Mouse (Mus musculus) adrenal gland (tissue): Measurements from ENCODE around the gene Akt2.
"Not testable (repeated sequence)": the region's sequence is repeated elsewhere in the genome, so short reads cannot be mapped to it uniquely, and the experiment has no call there.

ENCODE experiments used
- intact Hi-C: fragments of 180-260 bp; cut with DNase I; formaldehyde crosslinking; loops from one replicate; pipeline ENCODE4 v1.15.1; 2025

The Akt2 gene

DNA sequence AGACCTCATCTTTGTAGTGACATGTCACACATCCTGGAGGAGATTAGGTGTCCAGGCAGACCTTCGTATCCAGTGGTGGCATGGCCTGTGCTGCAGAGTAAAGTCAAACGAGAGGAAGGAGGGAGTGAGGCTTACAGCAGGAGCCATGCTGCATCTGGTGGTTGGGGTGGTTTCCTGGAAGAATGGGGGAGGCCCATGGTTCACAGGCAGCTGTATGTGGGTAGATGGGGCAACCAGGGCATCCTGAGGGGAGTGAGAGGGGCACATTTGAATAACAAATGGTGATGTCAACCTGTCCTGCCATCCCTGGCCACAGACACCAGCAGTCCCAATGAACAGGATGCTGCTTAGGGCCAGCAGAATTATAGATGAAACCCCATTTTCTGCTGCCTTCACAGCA, 18.3 kb downstream of the Akt2 start:
- intact Hi-C loops, result no loop called here

DNA sequence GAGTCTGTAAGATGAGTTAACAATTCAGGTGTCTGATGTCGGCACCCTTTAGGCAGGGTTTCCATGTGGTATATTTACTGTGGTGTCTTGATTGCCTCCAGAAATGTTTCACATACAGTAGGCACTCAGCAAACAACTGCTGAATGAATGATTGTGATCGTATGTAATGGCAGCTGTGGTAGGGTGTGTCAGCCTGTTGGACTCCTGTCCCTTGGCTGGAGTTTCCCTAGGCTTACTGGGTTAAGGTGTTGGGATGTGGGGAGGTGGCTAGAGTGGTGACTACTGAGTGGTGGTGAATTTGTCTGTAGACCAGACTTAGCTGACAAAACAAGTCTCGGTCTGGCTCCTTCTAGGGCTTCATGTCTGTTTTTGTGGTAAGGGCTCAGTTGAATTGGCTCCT, 19.0 kb downstream of the Akt2 start:
- intact Hi-C loops, result no loop called here

DNA sequence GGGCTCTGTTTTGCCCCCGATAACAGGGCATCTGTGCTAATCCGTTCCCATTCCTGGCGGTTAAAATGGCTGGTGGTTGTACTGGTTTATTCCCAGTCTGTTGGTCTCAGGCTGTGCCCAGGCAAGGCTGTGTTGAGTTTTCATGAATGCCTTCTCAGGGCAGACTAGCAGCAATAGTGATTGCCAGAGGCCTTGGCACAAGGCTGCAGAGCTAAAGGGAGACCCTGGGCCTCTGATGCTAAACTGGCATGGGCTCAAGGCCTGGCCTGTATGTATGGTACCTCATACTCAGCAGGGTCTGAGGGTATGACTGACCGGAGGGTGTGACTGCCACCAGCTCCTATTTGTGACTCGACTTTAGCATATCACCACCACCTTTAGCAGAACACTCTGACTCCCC, 19.5 kb downstream of the Akt2 start:
- intact Hi-C loops, result no loop called here

DNA sequence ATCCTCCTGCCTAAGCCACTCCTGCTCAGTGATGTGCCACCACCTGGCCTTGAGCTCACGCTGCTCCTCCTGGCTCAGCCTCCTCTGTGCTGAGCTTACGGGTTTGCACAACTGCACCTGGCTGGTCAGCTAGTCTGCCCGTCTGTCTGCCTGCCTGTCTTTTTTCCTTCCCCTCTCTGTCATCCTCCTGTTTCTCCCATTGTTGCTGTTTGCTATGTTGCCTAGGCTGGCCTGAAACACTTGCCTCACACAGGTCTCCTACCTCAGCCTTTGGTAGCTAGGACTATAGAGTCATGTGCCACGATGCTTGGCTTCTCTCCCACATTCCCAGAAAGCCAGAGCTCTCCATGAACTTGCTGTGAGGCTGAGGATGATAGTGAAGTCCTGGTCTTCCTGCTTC, 21.6 kb downstream of the Akt2 start:
- intact Hi-C loops, result no loop called here

DNA sequence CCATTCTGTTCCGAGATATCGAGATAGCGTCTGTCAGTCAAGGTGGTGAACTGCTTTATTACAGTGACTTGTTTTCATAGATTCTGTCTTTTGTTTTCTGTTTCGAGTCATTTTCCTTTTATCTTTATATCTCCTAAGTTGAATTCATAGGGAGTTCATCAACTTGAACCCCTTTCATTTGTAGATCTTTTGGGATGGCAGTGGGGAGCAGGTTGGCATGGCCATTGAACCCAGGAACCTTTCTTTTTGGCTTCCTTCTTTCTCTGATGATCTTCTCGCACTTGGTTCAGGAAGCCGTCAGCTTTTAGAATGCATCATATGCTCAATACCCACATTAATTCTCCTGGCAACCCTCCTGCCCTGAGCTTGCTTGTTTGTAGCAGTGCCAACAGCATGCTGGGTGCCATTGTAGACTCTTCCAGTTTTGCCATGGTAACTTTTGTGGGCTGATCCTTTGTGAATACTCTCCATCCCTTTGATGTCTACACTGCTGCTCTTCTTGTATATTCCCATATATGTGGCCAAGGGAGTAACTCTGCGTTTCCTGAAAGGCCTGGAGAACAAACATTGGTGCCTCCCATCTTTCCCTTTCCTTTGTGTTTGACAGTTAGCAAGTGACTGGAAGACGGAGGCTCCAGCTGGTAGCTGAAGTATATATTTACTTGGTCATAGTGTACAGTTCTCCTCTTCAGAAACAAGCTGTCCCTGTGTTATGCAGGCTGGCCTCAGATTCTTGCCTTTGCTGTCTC, 22.6 kb downstream of the Akt2 start:
- intact Hi-C loops, result no loop called here

DNA sequence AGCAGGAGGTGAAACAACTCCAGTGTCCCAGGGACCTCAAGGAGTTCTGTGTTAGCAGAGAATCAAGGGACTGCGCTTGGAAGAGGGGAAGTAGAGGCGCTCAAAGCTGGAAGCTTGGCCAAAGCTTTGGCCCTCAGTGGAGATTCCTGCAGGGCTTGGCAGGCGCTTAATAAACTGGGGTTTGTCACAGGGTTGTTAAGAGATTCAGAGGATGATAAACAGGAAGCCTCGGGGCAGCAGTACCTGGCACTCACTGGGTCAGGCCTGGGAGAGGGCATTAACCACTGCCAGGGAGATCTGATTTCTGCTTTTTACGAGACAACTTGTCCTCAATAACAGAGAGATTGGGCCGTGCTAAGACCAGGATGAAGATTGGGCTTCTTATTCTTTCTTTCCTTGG, 29.7 kb downstream of the Akt2 start:
- intact Hi-C loops, result no loop called here

DNA sequence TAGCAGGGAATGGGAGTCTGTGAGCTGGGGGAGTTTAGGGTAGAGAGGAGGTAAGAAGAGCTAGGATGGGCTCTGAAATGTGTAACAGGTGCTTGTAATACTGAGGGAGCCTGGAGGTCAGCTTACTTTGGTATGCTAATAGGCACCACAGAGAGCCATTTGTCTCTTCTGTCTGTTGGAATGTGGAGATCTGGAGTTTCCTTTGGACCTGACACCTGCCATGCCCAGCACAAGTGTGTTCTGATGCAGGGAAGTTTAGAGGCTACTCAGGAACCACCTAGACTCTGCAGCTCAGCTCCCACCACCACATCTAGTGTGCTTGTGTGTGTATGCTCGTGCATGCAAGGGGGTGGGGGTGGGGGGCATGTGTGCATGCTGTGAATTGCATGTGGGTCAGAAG, 30.9 kb downstream of the Akt2 start:
- intact Hi-C loops, result no loop called here

DNA sequence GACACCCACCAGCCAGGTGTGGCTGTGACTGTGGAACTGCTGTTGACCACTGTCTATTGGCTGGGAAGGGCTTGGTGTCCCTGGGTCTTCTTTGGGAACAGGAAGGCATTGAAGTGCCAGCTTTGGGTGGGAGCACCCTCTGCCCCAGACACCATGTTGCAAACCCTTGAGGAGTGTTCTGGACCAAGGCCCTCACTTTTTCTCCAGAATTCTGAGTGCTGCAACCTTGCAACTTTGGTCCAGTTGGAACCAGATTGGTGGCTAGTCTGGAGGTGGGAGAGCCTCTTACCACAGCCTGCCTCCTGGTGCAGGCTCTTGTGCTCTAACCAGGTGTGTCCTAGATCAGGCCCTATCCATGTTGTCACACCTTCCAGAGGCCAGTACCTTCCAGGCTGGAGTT, 33.6 kb downstream of the Akt2 start:
- intact Hi-C loops, result no loop called here

DNA sequence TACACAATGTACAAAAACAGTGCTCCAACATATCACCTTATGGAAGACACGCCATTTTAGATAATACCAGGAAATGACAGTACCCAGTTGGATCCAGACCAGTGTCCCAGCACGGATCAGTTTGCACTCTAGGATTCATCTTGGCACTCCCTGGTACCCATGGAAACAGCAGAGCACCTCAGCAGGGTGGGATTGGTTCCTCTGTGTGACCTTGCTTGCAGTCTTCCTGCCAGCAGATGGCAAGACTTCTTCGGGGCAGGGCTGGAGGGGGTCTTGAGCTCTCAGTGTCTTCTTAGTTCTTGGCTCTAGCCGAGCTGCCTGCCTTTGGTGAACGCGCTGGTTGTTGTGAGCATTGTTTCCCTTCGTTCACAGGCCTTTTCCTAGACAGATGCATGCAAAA, 36.4 kb downstream of the Akt2 start:
- intact Hi-C loops, result no loop called here

DNA sequence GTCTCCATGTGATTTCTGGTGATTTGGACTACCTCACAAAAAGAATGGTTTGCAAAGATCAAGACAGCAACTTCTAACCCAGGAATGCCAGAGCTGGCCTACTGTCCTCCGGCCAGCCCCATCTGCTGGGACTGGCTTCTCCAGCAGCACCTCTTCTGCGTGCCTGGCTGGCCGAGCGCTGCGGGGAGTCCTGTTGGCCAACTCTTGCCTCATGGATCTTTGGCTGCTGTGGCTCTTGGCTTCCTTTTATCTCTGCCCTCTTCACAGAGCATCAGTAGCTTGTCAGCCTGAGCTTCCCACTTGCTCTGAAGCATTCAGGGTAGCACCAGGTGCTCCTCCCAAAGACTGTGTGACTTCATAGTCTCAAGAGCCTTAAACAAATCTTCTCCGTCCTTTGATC, 36.8 kb downstream of the Akt2 start:
- intact Hi-C loops, result no loop called here

DNA sequence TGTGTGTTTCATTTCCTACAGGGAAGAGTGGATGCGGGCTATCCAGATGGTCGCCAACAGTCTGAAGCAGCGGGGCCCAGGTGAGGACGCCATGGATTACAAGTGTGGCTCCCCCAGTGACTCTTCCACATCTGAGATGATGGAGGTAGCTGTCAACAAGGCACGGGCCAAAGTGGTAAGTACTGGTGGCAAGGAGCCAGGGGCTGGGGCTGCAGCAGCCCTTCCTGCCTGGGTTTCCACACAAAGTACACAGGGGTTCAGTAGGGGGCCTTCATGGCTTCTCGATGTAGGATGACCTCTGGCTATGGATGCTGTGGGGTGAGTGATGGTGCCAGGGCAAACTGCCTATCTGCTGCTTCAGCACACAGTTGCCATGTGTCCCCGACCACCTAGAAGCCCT, 37.5 kb downstream of the Akt2 start:
- intact Hi-C loops, result not testable (repeated sequence)

DNA sequence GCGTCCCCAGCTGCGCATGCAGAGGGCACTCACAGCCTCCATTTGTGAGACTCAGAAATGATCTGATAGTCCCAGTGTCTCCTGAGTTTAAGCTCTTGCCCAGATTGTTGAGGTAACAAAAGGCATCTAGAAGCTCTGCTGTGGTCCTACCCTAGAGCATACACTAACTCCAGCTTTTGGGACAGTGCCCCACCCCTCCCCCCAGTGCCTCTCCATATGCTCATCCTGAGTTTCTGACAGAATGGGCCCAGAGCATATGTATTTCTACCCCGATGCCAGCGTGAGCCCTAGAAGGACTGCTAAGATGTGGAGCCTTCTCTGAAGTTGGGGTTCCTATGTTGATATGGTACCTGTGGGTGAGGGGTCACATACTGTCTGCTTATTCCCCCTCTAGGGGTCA, 40.1 kb downstream of the Akt2 start:
- intact Hi-C loops, result no loop called here

DNA sequence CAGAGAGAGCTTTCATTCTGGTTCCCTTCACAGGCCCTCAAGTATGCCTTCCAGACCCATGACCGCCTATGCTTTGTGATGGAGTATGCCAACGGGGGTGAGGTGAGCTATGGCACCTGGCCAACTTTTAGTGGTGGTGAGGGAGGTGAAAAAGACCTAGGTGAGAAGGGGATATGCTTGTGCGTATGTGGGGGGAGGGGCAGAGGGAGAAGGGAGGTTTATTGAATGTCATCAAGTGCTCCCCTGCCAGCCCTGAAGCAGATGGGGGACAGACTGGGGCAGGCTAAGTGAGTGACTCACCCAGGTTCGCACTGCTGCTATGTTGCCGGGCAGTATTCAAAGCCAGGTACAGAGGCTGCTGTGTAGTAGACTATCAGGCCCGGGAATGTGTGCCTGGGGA, 41.8 kb downstream of the Akt2 start:
- intact Hi-C loops, result no loop called here

DNA sequence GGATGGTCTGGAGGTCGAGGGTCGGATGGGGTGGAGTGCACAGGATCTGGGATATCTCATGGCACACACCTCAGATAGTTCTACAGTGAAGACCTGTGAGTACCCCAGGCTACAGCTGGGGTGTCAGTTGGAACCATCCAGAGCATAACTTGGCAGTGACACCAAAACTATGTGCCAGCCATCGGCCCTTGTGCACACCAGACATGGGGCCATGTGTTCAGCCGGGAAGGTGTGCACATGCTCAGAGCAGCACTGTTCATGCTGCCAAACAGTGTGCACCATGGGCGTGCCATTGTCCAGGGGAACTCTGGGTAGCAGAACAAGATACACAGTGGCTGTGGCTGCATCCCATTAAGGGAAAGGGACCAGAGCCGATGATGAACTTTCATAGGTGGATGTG, 43.3 kb downstream of the Akt2 start:
- intact Hi-C loops, result no loop called here

DNA sequence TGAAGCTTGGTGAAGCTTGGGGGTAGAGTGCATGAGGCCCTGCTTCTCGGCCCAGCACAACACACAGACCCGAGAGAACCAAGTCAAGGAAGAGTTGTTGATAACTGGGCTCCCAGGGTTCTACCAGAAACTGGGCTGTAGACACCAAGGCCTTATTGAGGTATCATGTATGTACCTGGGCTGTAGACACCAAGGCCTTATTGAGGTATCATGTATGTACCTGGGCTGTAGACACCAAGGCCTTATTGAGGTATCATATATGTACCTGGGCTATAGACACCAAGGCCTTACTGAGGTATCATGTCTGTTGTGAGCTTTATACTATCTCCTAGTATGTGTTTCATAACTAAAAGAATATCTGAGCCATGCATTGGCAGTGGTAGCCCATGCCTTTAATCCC, 43.7 kb downstream of the Akt2 start:
- intact Hi-C loops, result not testable (repeated sequence)

DNA sequence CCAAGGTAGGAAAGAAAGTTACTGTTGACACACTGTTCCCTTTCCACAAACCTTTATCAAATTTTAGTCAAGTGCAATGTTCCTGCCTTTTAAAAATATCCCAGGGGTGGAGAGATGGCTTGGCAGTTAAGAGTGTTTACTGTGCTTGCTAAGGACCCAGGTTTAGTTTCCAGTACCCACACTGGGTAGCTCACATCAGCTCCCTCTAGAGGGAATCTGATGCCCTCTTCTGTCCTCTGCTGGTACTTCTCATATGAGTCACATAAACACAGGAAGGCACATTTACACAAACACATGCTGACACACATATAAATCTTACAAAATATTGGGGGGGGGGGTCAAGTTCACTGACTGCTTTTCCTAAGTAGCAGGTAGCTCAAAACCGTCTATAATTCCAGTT, 53.1 kb downstream of the Akt2 start:
- intact Hi-C loops, result no loop called here

DNA sequence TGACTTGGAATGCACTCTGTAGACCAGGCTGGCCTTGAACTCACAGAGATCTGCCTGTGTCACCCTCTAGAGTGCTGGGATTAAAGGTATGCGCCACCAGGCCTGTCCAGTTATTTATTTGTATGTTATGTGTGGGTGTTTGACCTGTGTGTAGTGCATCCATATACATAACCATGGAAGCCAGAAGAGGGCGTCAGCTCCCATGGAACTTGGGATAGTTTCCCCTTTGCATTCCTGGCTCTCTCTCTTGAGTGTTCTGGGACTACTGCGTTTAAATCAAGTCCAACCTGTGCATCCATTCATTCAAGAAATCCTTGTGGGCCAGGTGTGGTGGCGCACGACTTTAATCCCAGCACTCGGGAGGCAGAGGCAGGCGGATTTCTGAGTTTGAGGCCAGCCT, 55.2 kb downstream of the Akt2 start:
- intact Hi-C loops, result no loop called here

DNA sequence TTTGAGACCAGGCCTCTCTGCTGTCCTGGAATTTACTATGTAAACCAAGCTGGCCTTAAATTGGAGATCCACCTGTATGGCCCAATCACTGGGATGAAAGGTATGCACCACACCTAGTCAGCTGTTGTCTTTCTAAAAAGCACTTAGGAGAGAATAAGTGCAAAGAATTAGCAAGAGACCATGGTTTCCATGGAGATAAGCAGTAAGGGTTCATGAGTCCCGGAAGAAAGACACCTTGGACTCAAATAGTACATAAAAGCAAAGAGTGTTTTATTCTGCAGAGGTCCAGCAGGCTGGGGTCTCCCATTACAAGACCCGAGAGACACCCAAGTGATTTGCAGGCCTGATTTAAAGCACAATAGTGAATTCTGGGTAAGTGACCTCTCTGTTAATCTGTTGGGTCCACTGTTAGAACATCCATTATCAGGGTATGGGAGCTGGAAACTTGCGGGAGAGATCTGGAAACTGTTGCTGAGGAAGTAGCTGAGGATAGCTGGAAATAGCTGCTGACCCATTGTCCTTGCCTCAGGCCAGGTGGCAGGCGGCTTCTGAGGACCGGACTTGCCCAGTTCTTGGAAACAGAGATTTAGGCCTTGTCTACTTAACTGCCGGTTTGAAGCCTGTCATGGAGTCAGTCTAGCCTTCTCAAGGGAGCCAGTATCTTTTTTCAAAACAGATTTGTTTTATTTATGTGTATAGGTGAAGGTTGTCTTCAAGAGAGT, 56.1 kb downstream of the Akt2 start:
- intact Hi-C loops, result no loop called here

DNA sequence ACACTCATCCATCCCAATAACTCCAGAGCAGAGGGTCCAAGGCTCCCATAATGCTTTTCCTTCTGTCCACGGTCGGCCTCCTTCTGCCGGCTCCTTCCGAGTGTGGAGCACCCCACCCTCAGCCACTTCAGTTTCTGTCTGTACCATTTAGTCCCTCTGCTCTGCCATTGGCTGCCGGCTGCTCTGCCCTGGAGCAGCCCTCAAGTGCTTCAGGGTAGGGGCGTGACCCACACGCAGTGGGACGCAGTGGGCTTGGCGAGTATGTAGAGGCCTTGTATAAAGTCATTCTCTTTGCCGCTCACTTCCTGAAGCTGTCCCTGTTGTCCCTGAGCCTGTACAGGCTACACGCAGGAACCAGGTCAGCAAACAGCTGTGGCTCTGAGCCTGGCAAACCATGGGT, 58.4 kb downstream of the Akt2 start:
- intact Hi-C loops, result loop anchor here (2.0 kb wide), 2 partner anchors 35 to 77 kb away; no protein-coding TSS in a partner anchor

DNA sequence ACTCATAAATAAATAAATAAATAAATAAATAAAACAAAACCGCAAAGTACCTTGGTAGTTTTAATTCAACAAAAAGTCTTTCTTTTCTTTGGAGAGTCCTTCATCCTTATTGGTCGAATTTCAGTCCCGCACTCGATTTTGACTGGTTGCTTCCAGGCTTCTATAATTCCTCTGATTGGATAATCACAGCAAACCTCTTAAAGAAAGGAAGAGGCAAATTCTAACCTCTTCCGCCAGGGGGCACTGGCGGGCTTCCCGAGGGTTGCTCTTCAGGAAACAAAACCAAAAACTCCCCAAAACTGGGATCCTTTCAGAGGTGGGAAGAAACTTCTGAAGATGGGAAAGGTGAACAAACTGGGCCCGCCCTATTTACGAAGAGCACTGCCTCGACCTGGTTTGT, 59.6 kb downstream of the Akt2 start:
- intact Hi-C loops, result loop anchor here (2.0 kb wide), 2 partner anchors 34 to 76 kb away; no protein-coding TSS in a partner anchor

DNA sequence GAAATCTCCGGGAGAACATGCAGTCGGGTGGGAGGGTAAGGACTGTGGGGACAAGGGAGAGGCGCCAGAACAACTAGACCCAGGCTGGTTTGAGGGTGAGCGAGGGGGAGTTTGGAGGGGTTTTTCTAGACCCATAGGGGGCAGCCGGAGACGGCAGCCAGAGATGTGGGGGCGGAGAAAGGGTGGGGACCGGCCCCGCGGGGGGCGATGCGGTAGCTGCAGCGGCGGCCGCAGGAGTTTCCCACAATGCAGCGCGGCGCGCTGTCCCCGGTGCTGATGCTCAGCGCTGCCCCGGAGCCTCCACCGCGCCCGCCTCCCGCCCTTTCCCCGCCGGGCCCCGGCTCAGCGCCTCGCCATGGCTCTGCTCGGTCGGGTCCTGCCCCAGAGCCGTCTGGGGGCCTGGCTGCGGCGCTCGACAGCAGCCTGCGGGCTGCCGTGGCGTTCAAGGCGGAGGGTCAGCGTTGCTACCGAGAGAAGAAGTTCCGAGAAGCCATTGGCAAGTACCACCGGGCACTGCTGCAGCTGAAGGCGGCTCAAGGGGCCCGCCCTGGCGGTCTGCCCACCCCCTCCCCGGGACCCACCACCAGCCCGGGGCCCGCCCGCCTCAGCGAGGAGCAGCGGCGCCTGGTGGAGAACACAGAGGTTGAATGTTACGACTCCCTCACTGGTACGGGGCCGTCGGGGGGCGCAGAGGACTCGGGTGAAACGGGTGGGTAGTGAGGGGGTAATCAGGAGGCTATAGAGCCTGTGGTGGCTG, 62.5 kb downstream of the Akt2 start, which contains the start of gene Ttc9b:
Ttc9b (plus strand) TSS at position 235 of the 757 bp plus-strand sequence.
- intact Hi-C loops, result no loop called here

DNA sequence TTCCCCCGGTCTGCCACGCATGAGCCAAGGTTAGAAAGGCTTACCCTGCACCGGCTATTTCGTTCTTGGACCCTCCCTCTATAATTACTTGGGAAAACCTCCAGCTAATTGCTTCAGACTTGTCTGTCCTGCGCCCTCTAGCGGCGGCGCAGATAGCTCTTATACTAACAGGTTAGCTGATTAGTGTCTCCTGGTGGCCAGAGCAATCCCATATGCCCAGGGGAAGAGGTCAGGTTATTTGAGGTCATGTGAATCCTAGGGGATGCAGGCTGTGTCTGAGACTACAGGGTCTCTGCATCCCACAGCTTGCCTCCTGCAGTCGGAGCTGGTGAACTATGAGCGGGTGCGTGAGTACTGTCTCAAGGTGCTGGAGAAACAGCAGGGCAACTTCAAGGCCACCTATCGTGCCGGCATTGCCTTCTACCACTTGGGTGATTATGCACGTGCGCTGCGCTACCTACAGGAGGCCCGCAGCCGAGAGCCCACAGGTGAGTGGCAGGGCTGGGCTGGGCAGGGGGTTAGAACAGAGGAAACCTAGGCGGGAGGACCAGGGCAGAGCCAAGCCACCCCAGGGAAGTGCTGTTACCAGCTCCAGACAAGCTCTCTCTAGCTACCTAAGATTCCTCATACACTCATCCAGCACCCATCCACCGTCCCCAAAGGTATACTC, 63.4 kb downstream of the Akt2 start:
- intact Hi-C loops, result no loop called here
